Mouse (Mus musculus) v-Abl transformed pro-B cells (cell line): ENCODE results near the gene Myoz1.
"Not testable (repeated sequence)": the region's sequence is repeated elsewhere in the genome, so short reads cannot be mapped to it uniquely, and the experiment has no call there.

Experiments
- in situ Hi-C, 2 experiments: fragments of 400-800 bp; cut with MboI; formaldehyde crosslinking; loops; one replicate each; pipeline ENCODE4 v1.15.1; 2025; ENCODE audit not compliant: unreplicated experiment in 2 of 2

The Myoz1 gene

GRCm38 (mm10) chr14:20646381-20646780 is 10.0 kb downstream of the Myoz1 start:
- in situ Hi-C loops, result no loop called here

- in situ Hi-C loops, result no loop called here
Measured at GRCm38 (mm10) chr14:20645547-20645946, 10.8 kb downstream of the Myoz1 start.

- in situ Hi-C loops, result no loop called here
Measured at GRCm38 (mm10) chr14:20641438-20641875, 14.9 kb downstream of the Myoz1 start.

DNA sequence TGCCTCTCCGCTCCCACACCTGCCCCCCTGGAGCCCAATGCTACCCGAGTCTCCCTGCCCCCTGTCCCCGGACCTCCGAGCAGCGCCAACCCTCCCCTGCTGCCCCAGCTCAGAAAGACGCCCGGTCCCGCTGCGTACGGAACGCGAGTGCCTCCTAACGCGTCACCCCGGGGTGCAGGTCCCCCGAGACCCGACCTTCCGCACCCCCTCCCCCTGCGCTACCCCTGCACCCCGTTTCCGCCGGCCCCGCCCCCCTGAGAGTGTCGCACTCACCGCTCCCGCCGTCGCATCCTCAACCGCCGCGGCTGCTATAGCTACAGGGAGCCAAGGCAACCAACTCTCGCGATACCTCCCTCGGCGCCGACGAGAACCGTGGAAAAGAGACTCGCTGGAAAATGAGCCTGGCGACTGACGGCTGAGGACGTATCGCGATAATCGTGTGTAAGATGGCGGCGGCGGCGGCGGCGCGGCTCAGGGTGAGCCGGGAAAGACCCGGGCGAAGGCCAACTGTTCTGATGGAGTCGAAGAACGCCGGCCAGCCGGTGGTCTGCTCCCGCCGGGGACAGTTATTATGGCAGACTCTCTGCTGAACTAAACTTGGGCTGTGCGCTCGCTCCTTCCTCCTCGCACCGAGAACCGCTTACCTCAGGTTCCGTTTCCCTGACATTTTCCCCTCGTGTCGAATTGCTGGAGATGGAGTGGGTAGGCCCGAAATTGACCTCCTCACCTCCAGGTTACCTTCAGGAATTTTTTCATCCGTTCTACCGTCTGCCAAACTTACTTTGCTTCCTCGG is 15.5 kb downstream of the Myoz1 start, which contains the start of gene Usp54:
Usp54 (minus strand) TSS at position 420 of the 794 bp plus-strand sequence.
- in situ Hi-C loops, result no loop called here

DNA sequence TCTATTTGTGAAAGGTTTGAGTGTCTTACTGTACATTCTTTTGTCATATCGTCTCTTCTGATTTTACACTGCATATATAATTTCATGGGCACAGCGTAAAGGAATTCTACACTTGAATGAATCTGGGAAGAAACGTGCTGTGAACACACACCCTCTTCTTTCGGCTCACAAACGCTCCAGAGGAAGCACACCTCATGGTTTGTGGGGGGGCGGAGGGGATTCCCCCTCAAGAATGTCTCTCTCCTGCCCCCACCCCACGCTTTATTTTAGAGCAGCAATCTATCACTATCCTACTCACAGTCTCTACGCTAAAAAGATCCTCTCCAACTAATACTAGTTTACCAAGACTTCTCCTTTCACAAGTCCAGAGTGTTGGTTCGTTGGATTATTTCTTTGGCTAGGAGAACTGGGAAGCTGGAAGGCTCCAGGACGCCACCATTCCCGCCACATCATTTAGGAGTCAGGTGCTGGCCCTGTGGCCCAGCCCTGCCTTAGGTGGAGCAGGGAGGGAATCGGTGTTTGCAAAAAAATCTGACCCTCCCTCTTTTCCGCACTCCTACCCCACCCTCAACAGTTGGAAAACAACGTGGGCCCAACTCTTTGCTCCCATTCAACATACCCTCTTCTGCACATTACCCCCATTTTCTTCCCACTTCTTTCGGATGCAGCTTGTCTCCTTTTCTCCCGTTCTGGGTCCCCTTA is 16.3 kb downstream of the Myoz1 start:
- in situ Hi-C loops, result no loop called here

GRCm38 (mm10) chr14:20638702-20639101 is 17.6 kb downstream of the Myoz1 start:
- in situ Hi-C loops, result no loop called here

DNA sequence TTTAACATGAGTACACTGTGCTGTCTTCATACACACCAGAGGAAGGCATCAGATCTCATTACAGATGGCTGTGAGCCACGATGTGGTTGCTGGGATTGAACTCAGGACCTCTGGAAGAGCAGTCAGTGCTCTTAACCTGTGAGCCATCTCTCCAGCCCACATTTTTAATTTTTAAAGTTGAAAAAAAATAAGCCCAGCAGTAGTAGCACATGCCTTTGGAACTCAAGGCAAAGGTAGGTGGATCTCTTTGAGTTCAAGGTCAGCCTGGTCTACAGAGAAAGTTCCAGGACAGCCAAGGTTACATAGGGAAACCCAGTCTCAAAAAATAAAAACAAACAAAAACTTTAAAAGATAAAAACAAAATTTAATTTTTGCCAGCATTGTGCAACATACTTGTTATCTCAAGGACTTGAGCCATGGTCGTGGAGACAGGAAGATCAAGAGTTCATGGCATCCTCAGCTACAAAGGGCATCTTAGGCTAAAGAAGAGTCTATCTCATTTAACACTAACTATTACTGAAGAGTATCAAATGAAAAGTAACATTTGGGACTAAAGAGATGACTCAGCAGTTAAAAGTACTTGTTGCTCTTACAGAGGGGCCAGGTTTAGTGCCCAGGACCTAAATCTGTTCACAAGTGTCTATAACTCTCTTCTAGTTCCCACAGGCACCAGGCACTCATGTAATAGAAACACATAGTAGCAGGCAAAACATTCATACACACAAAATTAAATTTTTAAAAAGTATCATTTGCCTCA is 18.3 kb downstream of the Myoz1 start:
- in situ Hi-C loops, result no loop called here

DNA sequence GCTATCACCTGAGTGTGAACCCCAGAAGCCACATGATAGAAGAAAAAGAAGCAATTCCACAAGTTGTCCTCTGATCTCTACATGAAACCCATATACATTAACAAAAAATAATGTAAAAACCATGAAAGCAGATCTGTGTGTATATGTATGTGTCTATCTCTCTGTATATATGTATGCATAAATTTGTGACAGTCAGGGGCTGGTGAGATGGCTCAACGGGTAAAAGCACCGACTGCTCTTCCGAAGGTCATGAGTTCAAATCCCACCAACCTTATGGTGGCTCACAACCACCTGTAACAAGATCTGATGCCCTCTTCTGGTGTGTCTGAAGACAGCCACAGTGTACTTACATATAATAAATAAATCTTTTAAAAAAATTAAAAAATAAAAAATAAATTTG is 19.4 kb downstream of the Myoz1 start:
- in situ Hi-C loops, result not testable (repeated sequence)

DNA sequence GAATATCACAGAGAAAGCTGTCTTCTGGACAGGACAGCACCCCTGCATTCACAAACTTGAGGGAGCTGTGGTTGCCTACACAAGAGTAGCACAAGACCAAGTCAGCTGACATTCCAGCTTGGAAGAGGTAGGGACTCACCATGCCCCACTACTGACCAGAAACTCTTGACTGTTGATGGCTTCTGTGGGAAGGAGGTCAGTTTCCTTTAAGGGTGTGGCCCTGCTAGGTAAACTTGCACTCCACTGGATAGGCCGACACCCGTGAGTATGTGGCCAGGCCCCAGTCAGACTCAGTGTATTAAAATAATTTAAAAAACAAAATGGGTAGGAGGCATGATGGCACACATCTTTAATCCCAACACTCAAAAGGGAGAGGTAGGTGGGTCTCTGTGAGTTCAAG is 20.8 kb downstream of the Myoz1 start:
- in situ Hi-C loops, result no loop called here

GRCm38 (mm10) chr14:20631253-20631652 is 25.1 kb downstream of the Myoz1 start:
- in situ Hi-C loops, result no loop called here

GRCm38 (mm10) chr14:20626971-20627370 is 29.4 kb downstream of the Myoz1 start:
- in situ Hi-C loops, result no loop called here

DNA sequence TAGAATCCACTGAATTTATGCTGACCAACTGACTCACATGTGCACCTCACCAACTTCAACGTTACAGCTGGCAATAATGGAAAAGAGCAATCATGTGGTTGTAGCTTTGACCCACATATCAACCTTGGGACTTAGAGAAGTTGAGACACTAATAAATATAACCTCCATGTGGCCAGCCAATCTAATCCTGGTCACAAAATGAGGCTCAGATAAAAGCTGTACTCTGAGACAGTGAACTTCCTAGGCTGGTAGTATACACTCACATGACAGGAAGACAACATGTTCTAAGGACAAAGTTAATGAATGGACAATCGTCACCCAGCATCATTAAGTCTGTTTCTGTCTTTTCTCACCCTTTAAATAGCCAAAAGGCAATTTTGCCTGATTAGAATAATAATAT is 29.9 kb downstream of the Myoz1 start:
- in situ Hi-C loops, result no loop called here

- in situ Hi-C loops, result no loop called here
Measured at GRCm38 (mm10) chr14:20622907-20623306, 33.4 kb downstream of the Myoz1 start.

DNA sequence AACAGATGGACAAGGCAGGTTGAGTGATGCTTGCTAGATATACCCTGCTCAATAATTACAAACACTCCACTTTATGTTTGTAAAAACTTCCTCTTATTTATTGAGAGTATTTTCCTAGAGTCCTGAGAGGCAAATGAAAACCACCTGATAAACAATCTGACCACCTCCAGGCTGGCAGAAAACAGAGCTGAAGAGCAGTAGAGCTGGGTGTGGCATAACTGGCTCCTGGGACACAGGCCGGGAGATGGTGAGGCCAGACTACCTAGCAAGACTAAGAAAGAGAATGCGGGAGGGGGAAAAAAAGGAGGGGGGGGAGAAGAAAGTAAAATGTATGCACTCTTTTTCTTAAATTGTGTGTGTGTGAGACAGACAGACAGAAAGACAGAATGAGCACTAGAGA is 33.9 kb downstream of the Myoz1 start:
- in situ Hi-C loops, result no loop called here

GRCm38 (mm10) chr14:20621903-20622302 is 34.4 kb downstream of the Myoz1 start:
- in situ Hi-C loops, result no loop called here

GRCm38 (mm10) chr14:20619131-20619530 is 37.2 kb downstream of the Myoz1 start:
- in situ Hi-C loops, result no loop called here

- in situ Hi-C loops, result no loop called here
Measured at GRCm38 (mm10) chr14:20618211-20618610, 38.1 kb downstream of the Myoz1 start.

- in situ Hi-C loops, result no loop called here
Measured at GRCm38 (mm10) chr14:20616421-20616820, 39.9 kb downstream of the Myoz1 start.

GRCm38 (mm10) chr14:20615075-20615474 is 41.3 kb downstream of the Myoz1 start:
- in situ Hi-C loops, result no loop called here

- in situ Hi-C loops, result no loop called here
Measured at GRCm38 (mm10) chr14:20612820-20613219, 43.5 kb downstream of the Myoz1 start.

DNA sequence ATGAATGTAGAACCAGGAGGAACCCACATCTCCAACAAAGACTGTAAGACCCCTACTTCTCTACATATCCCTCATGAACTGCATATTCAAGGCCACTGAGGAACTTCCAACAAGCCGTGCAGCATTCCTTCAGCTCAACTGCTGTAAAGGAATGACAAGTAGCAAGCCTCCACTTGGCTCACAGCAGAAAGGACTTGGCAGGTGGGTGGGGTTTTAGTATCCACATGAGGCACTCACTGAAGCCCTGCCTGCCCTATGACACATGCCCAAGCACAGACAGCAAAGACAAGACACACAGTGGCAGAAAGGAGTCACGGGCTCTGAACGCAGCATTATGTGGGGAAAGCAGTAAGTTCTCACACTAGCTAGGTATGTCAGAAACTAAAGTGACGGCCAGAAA is 46.2 kb downstream of the Myoz1 start:
- in situ Hi-C loops, result no loop called here
